Mouse (Mus musculus): ENCODE measurements at regions not wholly inside any gene's neighbourhood (a gene's known extent, or its start where the extent isn't known, plus 50 kb on each side); places are given as distances from the start of the nearest gene placed in this dataset.

DNA sequence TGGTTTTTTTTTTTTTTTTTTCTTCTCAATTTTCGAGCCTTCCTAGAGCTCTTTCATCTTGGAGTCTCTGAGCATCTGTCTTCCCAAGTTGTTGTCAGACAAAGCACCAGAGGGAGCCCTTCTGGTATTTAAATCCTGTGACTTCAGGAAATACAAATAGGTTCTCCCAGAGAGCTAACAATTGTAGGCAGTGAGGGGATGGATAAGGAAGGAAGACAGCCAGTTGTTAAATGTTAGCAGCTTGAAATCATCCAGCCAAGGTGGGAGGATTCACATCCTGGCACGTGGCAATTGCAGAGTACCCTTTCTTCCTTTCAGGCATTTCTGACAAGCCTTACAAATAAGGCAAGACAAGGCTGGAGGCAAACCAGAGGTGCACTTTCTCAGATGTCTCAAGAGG, 106.0 kb upstream of the Npy start:
- no peak for ATAC-seq (replicated peaks in 1 of 2; ENCODE audit: insufficient read depth in 1 of 2, low FRiP score in 2 of 2, low TSS enrichment in 1 of 2, low read depth in 1 of 2, poor library complexity in 2 of 2, severe bottlenecking in 2 of 2)

DNA sequence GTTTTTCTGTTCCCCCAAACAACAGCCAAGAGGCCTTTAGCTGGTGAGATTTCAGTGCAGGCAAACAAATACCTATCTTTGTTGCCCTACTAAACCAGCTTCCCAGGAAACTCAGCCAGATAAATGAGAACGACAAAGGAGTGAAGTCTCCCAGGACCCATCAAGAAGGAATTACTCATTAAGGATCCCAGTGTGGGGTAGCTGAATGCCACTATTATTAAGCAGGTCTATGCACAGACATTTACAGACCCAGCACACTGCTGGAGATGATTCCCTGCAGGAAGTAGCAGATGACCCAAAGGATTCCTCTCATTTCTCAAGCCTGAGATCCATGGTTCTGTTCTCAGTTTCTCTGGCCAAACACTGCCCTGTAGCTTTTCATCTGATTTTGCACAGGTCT, 105.6 kb upstream of the Npy start:
- ATAC-seq (replicated peaks in 1 of 2; ENCODE audit: insufficient read depth in 1 of 2, low FRiP score in 2 of 2, low TSS enrichment in 1 of 2, low read depth in 1 of 2, poor library complexity in 2 of 2, severe bottlenecking in 2 of 2) = no peak

- no peak for ATAC-seq (replicated peaks in 1 of 2; ENCODE audit: insufficient read depth in 1 of 2, low FRiP score in 2 of 2, low TSS enrichment in 1 of 2, low read depth in 1 of 2, poor library complexity in 2 of 2, severe bottlenecking in 2 of 2)
Measured at GRCm38 (mm10) chr6:49733191-49733590, 89.3 kb upstream of the Npy start.

GRCm38 (mm10) chr6:49743157-49743556, 79.4 kb upstream of the Npy start:
- 0 out of 4 replicates have a peak, but pooled peaks of 1 of the 2 experiments have one; percentile 17 for ATAC-seq (replicated peaks in 1 of 2; ENCODE audit: insufficient read depth in 1 of 2, low FRiP score in 2 of 2, low TSS enrichment in 1 of 2, low read depth in 1 of 2, poor library complexity in 2 of 2, severe bottlenecking in 2 of 2)

- ATAC-seq (replicated peaks in 1 of 2; ENCODE audit: insufficient read depth in 1 of 2, low FRiP score in 2 of 2, low TSS enrichment in 1 of 2, low read depth in 1 of 2, poor library complexity in 2 of 2, severe bottlenecking in 2 of 2) = no peak
Measured at GRCm38 (mm10) chr6:49745301-49745700, 77.2 kb upstream of the Npy start.

DNA sequence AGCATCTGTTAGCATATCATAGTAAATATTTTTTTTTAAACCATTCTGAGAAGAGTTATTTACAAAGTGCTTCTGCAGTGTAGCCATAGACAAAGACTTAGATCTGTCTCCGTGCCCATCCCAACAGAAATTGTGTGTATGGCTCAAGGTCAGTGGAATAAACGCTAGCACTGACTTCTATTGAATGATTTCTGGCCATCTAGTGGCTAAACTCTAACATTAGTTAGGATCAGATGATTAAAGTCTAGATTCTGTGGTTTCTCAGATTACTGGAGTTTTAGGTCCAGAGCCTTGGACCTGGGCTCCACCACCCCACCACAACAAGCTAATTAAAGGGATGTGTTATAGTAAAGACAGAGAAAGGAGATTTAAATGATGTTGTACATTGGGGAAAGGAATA, 72.0 kb upstream of the Npy start:
- ATAC-seq (replicated peaks in 1 of 2; ENCODE audit: insufficient read depth in 1 of 2, low FRiP score in 2 of 2, low TSS enrichment in 1 of 2, low read depth in 1 of 2, poor library complexity in 2 of 2, severe bottlenecking in 2 of 2) = no peak

DNA sequence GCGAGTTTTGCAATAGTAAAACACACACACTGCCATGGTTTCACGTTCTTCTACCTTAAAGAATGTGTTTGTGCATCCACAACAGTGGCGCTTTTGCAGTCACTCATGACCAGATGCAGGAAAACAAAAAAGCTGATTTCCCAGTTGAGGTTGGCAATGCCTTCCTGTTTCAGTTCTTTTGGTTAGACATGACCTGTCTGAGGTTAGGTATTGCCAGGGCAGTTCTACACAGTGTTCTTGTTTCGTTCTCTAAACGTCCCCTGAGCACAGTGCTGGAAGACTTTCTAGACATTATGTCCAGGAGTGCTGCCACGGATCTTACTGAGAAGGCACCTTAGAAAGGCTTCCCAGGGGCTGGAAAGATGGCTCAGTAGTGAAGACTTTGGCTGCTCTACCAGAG, 62.9 kb upstream of the Npy start:
- ATAC-seq (replicated peaks in 1 of 2; ENCODE audit: insufficient read depth in 1 of 2, low FRiP score in 2 of 2, low TSS enrichment in 1 of 2, low read depth in 1 of 2, poor library complexity in 2 of 2, severe bottlenecking in 2 of 2) = peak; percentile 62 to 76

GRCm38 (mm10) chr6:49764746-49765145, 57.8 kb upstream of the Npy start:
- ATAC-seq (replicated peaks in 1 of 2; ENCODE audit: insufficient read depth in 1 of 2, low FRiP score in 2 of 2, low TSS enrichment in 1 of 2, low read depth in 1 of 2, poor library complexity in 2 of 2, severe bottlenecking in 2 of 2) = no peak

DNA sequence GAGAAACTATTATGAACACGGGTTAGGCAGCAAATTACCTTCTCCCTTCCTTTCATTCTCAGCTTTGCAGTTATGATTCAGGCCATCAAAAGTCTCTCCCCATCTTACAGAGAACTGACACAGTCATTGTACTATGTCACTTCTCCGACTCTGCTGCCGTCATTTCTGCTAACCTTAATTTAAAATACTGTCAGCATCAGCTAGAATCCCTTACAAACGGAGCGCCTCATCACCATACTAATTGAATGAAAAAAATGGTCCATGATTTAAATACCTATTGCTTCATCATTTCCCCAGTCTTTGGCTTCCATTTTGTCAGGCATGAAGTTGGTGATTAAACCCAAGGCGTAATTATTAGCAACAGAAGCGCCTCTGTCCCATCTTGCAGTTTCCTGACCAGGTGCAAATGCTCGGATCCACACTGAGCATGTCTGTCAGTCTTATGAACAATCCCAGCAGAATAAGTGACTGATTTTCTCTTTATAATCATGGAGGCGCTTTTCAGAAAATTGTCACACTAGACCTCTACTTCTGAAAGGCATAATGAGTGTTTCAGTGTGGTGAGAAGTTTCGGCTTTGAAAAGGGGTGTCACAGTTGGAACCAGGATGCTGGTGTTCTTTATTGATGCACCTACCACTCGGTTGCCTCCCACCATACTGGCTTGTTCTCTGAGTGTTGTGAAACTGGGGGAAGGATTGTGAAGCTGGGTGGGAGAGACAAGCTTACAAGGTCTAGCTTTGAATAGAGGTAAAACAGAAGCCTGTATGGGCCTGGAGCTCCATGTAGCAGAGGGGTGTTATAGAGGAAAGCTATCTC, 52.4 kb upstream of the Npy start:
- no peak for ATAC-seq (replicated peaks in 1 of 2; ENCODE audit: insufficient read depth in 1 of 2, low FRiP score in 2 of 2, low TSS enrichment in 1 of 2, low read depth in 1 of 2, poor library complexity in 2 of 2, severe bottlenecking in 2 of 2)

Data from hematopoietic stem cell, adult 5-6 weeks (primary cell).